Mouse (Mus musculus): Measurements from ENCODE around the gene Xlr5a. TPM values are rescaled to one million over a fixed set of nuclear protein-coding genes. Genes with fewer than 3 reads are reported as not detected.
"Not testable (repeated sequence)": the region's sequence is repeated elsewhere in the genome, so short reads cannot be mapped to it uniquely, and the experiment has no call there.

Gene Xlr5a
- total RNA-seq, 1 experiment from 2014 or later, result not detected

DNA sequence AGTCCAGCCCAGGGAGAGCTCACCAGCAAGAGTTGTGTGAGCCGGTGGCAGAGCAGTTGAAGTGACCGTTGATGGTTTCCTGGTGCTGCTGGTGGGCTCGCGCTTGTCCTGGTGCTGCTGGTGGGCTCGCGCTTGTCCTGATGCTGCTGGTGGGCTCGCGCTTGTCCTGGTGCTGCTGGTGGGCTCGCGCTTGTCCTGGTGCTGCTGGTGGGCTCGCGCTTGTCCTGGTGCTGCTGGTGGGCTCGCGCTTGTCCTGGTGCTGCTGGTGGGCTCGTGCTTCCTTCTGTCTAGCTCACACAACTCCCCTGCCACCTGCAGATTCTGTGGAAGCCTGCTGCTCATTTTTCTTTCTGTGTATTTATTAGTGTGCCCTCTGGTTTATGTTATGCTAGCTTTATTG lies 115.9 kb downstream of the Xlr5a start, which contains the start of gene Spin2d:
TSS of gene Spin2d (minus strand) at position 101 of the 400 bp plus-strand sequence.
- ATAC-seq (replicated peaks; ENCODE audit: insufficient number of reproducible peaks, low FRiP score, low TSS enrichment, poor library complexity, severe bottlenecking), result not testable (repeated sequence)

- ATAC-seq (replicated peaks; ENCODE audit: insufficient number of reproducible peaks, low FRiP score, low TSS enrichment, poor library complexity, severe bottlenecking), result not testable (repeated sequence)
Observed at GRCm38 (mm10) chrX:73149350-73149749, 143.4 kb downstream of the Xlr5a start, which contains the start of gene DXBay18. TSS of gene DXBay18 (minus strand) at chrX:73149450.

GRCm38 (mm10) chrX:73148496-73148895 lies 144.3 kb downstream of the Xlr5a start, which contains the start of gene Xlr5b:
TSS of gene Xlr5b (plus strand) at chrX:73148796.
- ATAC-seq (replicated peaks; ENCODE audit: insufficient number of reproducible peaks, low FRiP score, low TSS enrichment, poor library complexity, severe bottlenecking), result not testable (repeated sequence)

DNA sequence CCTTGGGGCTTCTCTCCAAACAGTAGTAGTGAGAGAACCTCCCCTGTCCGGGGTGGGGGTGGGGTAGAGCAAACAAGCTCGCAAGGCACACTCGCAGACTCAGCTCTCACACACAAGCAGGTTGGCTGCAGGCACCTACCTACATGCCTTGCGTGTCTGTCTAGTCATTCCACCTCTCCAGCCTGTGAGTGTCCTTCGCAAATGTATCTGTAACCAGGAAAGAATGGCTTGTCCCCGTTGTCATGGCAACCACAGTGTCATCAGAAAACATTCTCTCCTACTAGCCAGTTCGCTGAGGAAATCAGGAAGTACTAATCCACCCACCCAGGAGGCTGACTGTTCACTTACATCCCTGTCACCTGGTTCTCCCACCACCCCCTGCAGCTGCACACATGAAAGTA lies 149.6 kb downstream of the Xlr5a start:
- not testable (repeated sequence) for ATAC-seq (replicated peaks; ENCODE audit: insufficient number of reproducible peaks, low FRiP score, low TSS enrichment, poor library complexity, severe bottlenecking)

GRCm38 (mm10) chrX:73122859-73123829 lies 169.6 kb downstream of the Xlr5a start:
- ATAC-seq (replicated peaks; ENCODE audit: insufficient number of reproducible peaks, low FRiP score, low TSS enrichment, poor library complexity, severe bottlenecking), result not testable (repeated sequence)

GRCm38 (mm10) chrX:73116747-73117146 lies 176.0 kb downstream of the Xlr5a start, which contains the start of gene Gm14685:
TSS of gene Gm14685 (plus strand) at chrX:73117047.
- ATAC-seq (replicated peaks; ENCODE audit: insufficient number of reproducible peaks, low FRiP score, low TSS enrichment, poor library complexity, severe bottlenecking), result not testable (repeated sequence)

DNA sequence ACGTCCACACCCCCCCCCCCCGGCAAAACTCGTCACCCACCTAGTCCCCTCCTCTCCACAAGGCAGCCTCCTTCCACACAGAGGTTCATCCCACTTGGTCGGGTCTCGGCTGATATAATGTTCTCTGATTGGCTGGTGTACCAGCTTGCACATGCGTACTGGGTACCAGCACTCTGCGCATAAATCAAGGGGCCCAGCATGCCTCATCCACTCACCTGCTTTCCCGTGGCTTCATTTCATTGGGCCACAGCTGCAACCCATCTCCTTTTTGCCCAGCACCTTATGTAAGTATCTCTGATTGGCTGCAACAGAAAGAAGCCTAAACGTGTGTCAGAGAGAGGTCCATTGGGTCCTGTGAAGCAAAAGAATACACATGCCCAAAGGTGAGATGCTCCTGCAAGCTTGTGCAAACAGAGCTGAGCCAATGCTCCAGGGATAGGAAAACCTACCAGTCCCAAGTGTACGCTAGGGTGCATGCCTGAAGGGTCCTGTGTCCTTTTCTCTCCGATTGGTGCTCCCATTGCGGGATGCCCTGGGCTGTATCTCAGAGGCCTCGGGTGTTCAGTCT lies 195.8 kb downstream of the Xlr5a start, which contains the start of gene Xlr3a:
TSS of gene Xlr3a (minus strand) at position 155 of the 568 bp plus-strand sequence.
- not testable (repeated sequence) for ATAC-seq (replicated peaks; ENCODE audit: insufficient number of reproducible peaks, low FRiP score, low TSS enrichment, poor library complexity, severe bottlenecking)

- ATAC-seq (replicated peaks; ENCODE audit: insufficient number of reproducible peaks, low FRiP score, low TSS enrichment, poor library complexity, severe bottlenecking), result not testable (repeated sequence)
Observed at GRCm38 (mm10) chrX:73082267-73083055, 210.3 kb downstream of the Xlr5a start, which contains the start of gene Xlr4a. TSS of gene Xlr4a (minus strand) at chrX:73082478.

DNA sequence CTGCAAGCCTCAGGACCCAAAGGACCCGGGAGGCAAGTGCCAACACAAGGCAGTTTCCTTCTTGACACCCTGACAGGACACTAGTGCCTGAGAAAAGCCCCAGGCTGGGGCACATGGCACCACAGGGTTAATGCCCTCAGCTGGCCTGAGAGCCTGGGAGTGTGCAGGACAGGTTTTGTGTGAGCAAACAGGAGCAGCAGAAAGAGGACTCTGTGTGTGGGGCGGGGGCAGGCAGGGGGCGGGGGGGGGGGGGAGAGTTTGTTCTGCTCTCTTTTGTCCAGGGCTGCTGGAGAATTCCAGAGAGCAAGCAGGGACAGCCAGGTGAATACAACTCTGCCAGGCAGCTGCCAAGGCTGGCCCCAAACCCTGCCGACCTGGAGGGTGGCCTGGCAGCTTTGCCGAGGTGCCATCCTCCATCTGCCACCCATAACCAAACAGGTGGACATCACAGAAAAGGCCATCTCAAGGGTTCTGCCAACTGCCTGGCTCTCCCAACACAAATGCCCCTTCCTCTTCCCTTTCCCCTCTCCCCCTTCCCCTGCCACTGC lies 225.9 kb downstream of the Xlr5a start:
- not testable (repeated sequence) for ATAC-seq (replicated peaks; ENCODE audit: insufficient number of reproducible peaks, low FRiP score, low TSS enrichment, poor library complexity, severe bottlenecking)

DNA sequence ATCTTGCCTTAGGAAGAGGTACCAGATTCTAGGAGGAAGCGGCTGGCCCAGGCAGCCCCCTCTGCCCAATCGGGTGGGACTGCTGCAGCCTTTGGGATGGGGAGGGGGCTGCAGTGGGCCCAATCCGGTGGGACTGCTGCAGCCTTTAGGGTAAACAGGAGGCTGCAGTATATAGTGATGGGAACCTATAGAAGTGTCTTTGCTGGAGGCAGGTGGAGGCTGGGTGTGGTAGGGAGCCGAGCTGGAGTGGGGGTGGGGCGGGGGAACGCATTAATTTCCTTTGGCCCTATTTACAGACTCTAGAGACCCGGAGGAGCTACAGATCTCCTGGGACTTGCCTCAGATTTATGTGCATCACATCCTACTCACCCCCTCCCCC lies 228.4 kb downstream of the Xlr5a start, which contains the start of gene Pnma3:
TSS of gene Pnma3 (plus strand) at position 373 of the 379 bp plus-strand sequence.
- ATAC-seq (replicated peaks; ENCODE audit: insufficient number of reproducible peaks, low FRiP score, low TSS enrichment, poor library complexity, severe bottlenecking), result no peak

- no peak for ATAC-seq (replicated peaks; ENCODE audit: insufficient number of reproducible peaks, low FRiP score, low TSS enrichment, poor library complexity, severe bottlenecking)
Observed at GRCm38 (mm10) chrX:73063512-73064414, 229.0 kb downstream of the Xlr5a start.

GRCm38 (mm10) chrX:73062323-73062722 lies 230.5 kb downstream of the Xlr5a start:
- ATAC-seq (replicated peaks; ENCODE audit: insufficient number of reproducible peaks, low FRiP score, low TSS enrichment, poor library complexity, severe bottlenecking), result no peak

DNA sequence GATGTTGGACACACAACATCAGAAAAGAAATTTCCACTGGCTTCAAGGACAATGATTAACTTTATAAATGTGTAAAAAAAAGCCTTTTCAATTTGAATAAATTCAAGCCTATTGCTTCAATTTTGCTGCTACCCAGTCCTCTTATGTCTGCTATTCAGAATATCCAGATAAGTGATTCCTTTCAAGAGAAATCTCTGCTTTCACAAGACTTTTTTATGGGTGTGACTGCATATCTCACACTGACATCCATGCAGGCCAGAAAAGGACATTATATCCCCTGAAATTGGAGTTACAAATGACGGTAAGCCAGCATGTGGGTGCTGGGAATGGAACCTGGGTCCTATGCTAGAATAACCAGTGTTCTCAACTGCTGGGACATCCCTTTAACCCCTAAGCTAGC lies 231.2 kb downstream of the Xlr5a start:
- no peak for ATAC-seq (replicated peaks; ENCODE audit: insufficient number of reproducible peaks, low FRiP score, low TSS enrichment, poor library complexity, severe bottlenecking)

Other genes with a start within 250 kb of the Xlr5a start
- not detected in 3 replicates for gene Pnma3, start 228.2 kb downstream of the Xlr5a start, total RNA-seq (2017)
- 10.5 to 20.8 TPM (median 17.3 TPM) in 3 replicates for gene Xlr4a, start 210.5 kb downstream of the Xlr5a start, total RNA-seq (2017)
- not detected in 3 replicates for gene Xlr3a, start 195.9 kb downstream of the Xlr5a start, total RNA-seq (2017)
- 0.11 to 0.29 TPM in 2 of 3 replicates, not detected in the other for gene Gm14685, start 175.9 kb downstream of the Xlr5a start, total RNA-seq (2017)
- gene Xlr5b, start 144.2 kb downstream of the Xlr5a start, total RNA-seq (2017), result not detected in 3 replicates
- gene DXBay18, start 143.5 kb downstream of the Xlr5a start, total RNA-seq (2017), result not detected in 3 replicates
- gene Spin2d, start 116.0 kb downstream of the Xlr5a start, total RNA-seq (2017), result not detected in 3 replicates
- gene Xlr3b, start 100.8 kb downstream of the Xlr5a start, total RNA-seq (2017), result 13.7 to 20.2 TPM (median 19.5 TPM) in 3 replicates
- 25.8 to 58.7 TPM (median 33.4 TPM) in 3 replicates for gene Xlr4b, start 78.6 kb downstream of the Xlr5a start, total RNA-seq (2017)
- 2.7 to 6.9 TPM (median 4.8 TPM) in 3 replicates for gene F8a, start 64.7 kb downstream of the Xlr5a start, total RNA-seq (2017)
- gene Xlr4c, start 49.8 kb downstream of the Xlr5a start, total RNA-seq (2017), result 3.9 to 27.0 TPM (median 6.7 TPM) in 3 replicates
- not detected in 3 replicates for gene Xlr3c, start 27.6 kb downstream of the Xlr5a start, total RNA-seq (2017)
- not detected in 3 replicates for gene Xlr5c, start within 50 bp of the Xlr5a start, total RNA-seq (2017)
- gene Gm45015, start 43.9 kb upstream of the Xlr5a start, total RNA-seq (2017), result not detected in 3 replicates
- 5.9 to 13.7 TPM (median 12.7 TPM) in 3 replicates for gene Zfp275, start 49.6 kb upstream of the Xlr5a start, total RNA-seq (2017)
- not detected in 3 replicates for gene Gm18336, start 105.8 kb upstream of the Xlr5a start, total RNA-seq (2017)
- gene Zfp92, start 118.1 kb upstream of the Xlr5a start, total RNA-seq (2017), result 0.10 TPM in 1 of 3 replicates, not detected in the others
- gene Trex2, start 142.4 kb upstream of the Xlr5a start, total RNA-seq (2017), result not detected in 3 replicates
- gene Haus7, start 166.1 kb upstream of the Xlr5a start, total RNA-seq (2017), result 16.3 to 24.5 TPM (median 18.2 TPM) in 3 replicates
- not detected in 3 replicates for gene Bgn, start 190.6 kb upstream of the Xlr5a start, total RNA-seq (2017)
- gene Atp2b3, start 210.1 kb upstream of the Xlr5a start, total RNA-seq (2017), result not detected in 3 replicates

All from monocyte, adult 5-6 weeks (primary cell).